Mouse (Mus musculus): ENCODE measurements around the gene Slc18a3. TPM values are rescaled to one million over a fixed set of nuclear protein-coding genes. Genes with fewer than 3 reads are reported as not detected.

Slc18a3 gene
- polyA plus RNA-seq (2012; ENCODE audit: low replicate concordance), result not detected in 2 replicates

DNA sequence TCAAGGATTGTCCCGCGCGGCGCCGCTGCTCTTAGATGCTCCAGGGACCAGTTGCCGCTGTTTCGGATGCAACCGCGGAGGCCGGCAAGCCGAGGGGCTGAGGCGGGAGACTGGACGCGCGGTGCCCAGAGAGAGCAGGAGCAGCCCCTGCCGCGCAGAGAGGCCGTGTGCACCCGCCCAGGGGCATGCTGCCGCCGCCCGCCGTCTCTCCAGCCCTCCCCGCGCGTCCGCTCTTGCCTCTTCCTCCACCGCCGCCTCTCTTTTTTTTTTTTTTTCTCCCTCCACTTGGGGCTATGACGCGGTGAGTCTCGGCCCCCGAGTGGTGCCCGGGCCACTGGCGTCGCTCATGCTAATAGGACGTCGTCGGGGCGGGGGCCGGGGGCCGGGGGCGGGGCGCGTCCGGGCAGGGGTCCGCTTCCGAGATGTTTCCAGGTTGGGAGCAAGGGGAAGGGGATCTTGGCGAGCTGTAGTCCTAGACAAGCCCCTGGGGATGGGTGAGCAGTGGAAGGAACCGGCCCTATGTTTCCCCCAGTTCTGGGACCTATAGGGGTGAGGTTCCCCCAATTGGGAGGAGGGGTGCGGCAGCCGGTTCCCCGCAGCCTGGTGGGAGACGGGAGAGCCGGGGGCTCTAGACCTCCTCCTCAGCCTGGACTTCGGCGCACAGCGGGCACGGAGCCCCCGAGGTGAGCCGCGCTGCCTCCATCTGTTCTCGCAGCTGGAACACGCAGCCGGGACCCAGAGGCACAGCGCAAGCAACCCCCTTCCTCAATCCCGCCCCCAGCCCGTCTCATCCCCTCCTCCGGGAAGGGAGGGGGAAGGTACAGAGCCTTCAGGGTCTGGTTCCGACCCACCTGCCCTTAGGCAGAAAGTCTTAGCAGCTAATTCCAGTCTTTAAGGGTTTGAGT, at the start of gene Slc18a3:
Gene Slc18a3, minus strand, starts transcription at position 250 of the 905 bp plus-strand sequence.

DNA sequence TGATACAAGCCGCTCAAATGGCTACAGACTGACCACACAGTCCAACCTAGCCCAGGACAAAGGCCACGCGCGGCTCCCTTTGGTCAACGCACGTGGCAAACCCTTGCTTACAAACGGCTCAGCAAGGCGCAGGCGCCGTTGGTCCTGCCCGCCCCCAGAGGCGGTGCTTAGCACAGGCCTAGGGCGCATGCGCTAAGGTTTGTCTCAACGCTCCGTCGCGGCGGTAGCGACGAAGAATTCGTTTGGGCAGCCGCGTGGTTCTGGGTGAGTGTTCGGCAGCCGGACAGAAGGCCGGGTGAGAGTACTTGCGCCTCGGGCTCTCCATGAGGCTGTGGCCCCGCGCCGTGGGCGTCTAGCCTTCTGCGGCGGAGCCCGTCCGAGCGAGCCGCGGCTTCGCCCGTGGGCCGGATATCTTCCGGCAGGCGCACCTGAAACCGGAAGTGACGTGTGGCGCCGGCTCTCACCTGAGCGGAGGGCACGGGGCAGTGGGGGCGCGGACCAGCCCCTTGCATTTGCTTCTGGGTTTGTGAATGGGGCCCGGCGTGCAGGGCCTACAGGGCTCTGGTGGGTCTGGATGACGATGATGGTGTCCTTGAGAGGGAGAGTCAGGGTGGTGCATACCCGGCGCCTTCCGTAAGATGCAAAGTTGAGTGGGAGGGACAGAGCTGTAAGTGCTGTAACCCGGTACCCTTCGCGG, 48.8 kb upstream of the Slc18a3 start, which contains the start of gene Ercc6:
Gene Ercc6, plus strand, starts transcription at position 186 of the 697 bp plus-strand sequence.

DNA sequence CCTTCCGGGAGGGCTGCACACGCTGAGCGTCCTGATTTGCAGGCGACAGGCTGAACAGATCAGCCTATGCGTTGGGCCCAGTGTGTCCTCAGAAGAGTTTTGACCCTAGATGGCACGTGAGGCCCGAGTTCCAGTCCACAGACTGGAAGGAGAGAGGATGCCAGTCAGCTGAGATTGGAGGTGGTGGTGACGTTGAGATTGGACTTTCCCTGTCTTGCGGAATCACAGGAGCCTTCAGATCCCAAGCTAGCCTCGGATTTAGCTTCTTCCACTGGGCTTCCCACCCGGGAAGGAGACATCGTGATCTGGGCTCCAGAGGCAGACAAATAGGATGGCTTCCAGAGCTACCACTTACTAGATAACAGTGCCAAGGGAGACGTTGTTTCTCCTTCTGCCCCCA, 1.2 kb upstream of the Slc18a3 start, which contains the start of gene Chat:
Gene Chat, minus strand, starts transcription at position 101 of the 400 bp plus-strand sequence.

Other genes starting within 250 kb of the Slc18a3 start
- gene Ogdhl, start 142.8 kb downstream of the Slc18a3 start, polyA plus RNA-seq (2012; ENCODE audit: low replicate concordance), result 0.08 and 0.35 TPM in 2 replicates
- gene 1700024G13Rik, start 76.5 kb downstream of the Slc18a3 start, polyA plus RNA-seq (2012; ENCODE audit: low replicate concordance), result not detected in 2 replicates
- gene Chat, start 1.1 kb upstream of the Slc18a3 start, polyA plus RNA-seq (2012; ENCODE audit: low replicate concordance), result not detected in 2 replicates
- 1.7 and 2.8 TPM in 2 replicates for gene Ercc6, start 48.7 kb upstream of the Slc18a3 start, polyA plus RNA-seq (2012; ENCODE audit: low replicate concordance)
- gene Prrxl1, start 134.6 kb upstream of the Slc18a3 start, polyA plus RNA-seq (2012; ENCODE audit: low replicate concordance), result not detected in 2 replicates
- 0.15 and 0.41 TPM in 2 replicates for gene 3425401B19Rik, start 220.4 kb upstream of the Slc18a3 start, polyA plus RNA-seq (2012; ENCODE audit: low replicate concordance)

All from leukemia stem cell, adult 10-12 weeks (primary cell).